Mouse (Mus musculus): Measurements from ENCODE around the gene Trip4. TPM values are rescaled to one million over a fixed set of nuclear protein-coding genes. Genes with fewer than 3 reads are reported as not detected.
A peak's percentile ranks its signal among the peaks of the same experiment; 100 is the strongest.
"Not testable (repeated sequence)": the region's sequence is repeated elsewhere in the genome, so short reads cannot be mapped to it uniquely, and the experiment has no call there.

The Trip4 gene
- total RNA-seq, 4 experiments from 2014 or later, result 46.5 to 53.5 (median 48.1) TPM

DNA sequence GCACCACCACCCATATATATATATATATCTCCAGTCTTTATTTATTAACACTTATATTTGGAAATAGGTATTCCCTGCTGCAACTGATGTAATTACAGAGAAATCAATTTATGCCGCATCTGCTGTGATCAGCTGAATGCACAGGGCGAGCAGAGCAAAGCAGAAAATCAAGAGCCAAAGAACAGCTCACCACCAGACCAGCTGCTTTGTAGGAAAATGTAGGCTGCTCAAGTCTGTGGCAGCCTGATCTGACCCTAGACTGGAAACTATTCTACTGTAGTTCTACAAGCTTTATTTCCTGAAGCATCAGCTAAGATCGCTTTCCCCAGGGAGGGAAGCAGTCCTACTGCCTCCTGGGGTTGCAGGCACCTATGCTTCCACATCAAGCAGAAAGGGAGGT is 115.1 kb downstream of the Trip4 start:
- no peak for DNase-seq

DNA sequence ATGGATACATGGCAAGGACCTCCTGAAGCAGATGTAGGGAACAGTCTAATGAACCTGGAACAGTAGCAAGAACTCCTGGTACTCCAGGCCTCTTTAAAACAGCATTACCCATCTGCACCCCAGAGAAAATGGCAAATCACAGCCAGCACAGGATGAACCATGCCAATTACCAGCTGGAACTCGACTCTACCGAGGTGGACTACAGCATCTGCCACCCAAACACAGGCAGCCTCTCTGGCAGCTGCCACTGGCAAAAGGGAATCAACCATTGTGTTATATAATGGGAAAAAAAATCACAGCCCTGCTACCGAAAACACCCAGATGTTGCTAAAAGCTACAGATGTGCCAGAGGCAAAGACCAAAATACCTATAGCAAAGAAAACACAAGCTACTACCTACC is 115.5 kb downstream of the Trip4 start:
- DNase-seq, result no peak

DNA sequence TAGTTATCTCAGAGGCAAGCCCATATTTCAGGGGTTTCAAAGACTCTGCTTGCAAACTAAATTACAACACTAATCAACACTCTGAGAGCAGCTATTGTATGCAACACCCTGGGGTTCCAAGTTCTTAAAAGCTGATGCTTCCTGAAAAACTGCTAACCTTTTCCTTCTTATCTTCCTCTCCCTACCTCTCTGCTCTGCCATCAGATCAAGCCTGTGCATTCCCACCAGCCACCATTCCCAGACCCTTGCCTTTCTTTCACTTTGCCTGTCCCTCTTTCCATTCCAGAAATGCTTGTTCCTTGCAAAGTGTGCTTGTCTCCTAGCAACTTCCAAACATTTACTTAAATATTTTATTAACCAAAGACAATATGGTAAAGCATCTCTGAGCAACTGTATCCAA is 116.7 kb downstream of the Trip4 start:
- no peak for DNase-seq

DNA sequence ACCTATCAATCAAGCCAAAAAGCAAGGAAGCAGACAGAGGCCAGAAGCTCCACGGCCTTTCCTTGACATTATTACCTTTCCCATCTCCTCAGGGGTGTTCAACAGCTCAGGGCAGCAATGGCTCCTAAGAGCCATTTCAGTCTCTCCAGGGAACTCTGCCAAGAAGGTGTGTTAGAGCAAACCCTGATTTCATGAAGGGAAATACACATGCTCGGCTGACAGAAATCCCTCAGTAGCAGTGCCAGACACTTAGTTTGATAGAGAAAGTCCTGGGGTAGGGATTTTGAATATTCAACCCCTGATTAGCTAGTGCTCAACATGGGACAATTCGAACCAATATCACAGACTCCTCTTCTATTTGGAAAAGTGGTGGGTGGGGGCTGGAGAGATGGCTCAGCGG is 117.5 kb downstream of the Trip4 start:
- no peak for DNase-seq

DNA sequence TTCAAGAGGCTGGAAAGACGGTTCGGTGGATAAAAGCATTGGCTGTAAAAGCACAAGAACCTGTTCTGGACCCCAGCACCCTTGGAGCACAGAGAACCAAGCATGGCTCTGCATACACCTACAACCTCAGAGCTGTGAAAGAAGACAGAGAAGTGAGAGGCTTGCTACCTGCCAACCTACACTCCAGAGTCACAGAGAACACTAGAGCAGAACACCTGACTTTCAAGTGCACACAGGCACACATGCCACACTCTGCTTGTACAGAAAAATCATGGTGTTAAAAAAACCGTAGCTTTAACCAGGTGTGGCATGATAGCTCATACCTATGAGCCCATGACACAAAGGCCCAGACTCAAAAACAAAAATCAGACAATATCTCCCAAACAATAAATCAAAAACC is 118.8 kb downstream of the Trip4 start:
- DNase-seq, result no peak

DNA sequence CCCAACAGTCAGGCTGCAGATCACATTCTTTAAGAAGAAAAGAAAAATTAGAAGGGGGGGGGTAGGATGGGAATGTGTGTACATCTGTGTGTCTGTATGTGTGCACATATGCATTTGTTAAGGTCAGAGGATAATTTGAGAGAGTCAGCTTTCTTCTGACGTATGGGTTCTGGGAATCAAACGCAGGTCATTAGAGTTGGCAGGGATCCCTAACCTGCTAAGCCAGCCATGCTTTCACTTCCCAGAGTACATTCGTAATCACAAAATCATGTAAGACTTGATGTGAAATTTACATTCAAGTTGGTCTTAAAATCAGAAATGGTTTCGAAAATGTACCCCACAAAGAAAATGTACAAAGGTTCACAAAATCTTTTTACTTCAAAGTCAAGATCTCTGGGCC is 120.0 kb downstream of the Trip4 start:
- DNase-seq, result no peak

DNA sequence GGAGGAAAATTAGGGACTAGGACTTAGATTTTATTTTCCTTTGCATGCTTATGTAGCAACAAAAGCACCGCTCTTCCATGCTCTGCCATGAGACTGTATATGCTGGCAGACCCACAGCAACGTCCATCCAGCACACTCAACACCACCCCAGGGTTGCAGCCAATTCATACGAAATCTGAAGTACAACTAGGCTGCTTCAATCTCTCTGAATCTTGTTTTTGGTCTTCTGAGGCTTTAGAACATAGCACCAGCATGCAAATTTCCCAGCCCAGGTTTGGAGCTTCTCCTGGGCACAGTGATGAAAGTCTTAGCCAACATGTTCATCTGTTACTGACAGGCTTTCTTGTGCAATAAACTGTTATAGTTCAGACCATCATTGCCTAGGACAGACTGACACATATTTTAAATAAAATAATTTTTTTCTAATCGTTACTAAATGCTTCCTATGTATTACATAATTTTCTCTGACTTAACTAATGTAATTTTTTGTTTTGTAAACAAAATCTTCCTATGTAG is 120.7 kb downstream of the Trip4 start:
- no peak for DNase-seq

DNA sequence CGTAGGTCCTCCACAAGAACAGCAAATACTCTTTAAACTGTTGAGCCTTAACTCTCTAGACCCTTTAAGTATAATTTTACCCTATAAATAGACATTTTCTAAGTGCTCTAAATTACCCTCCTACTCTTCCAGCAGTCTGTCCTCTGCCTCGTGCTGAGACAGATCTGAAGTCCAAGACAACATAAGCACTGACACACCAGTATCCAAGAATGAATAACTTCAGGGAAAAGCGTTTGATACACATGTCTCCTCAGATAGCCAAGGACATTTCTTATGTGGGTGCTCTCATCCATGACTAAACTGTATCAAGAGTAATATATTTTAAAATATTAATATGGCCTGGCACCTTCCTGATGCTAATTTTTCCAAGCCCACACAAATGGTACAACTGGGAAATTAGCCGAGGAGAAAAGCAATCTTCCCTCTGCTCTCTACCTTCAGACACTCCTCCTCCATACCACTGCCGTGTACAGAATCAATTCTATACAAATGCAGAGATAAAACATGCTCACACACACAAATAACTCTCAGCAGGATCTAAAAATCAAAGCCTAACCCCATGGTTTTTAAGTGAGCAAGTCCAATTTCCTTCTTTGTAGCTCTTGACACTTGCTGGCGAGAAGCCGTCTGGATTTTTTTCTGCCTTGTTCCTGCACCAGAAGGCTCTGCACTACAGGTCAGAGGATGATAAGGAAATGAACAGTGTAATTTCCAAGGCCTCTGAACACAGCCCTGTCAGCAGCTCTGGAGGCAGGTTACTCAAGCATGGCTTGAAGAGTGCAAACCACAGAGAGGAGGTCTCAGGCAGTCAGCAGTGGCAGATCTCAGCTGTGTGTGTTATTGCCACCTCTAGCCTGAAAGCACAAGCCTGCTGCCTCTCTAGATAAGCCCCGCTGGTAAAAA is 121.5 kb downstream of the Trip4 start:
- peak; percentile 48 for DNase-seq

DNA sequence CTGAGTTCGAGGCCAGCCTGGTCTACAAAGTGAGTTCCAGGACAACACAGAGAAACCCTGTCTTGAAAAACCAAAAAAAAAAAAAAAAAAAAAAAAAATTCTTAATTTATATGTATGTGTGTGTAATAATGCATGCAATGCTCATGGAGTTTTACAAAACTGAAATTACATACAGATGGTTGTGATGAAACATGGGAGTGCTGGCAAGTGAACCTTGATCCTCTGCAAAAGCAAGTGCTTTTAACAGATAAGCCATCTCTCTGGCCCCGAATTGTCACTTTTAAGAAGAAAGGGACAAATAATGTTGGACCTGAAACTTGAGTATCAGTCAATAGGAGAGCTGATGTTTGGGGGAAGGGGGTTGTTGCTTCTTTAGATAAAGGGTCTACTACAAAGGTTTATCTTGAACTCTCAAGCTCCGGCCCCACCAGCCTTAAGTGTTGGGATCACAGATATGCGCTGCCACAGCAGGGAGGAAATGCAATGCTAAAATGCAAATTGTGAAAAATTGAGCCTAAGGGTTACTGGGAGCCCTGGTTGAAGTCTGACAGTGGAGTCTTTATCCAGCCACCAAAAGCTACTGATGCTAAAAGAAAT is 122.7 kb downstream of the Trip4 start:
- DNase-seq, result no peak

DNA sequence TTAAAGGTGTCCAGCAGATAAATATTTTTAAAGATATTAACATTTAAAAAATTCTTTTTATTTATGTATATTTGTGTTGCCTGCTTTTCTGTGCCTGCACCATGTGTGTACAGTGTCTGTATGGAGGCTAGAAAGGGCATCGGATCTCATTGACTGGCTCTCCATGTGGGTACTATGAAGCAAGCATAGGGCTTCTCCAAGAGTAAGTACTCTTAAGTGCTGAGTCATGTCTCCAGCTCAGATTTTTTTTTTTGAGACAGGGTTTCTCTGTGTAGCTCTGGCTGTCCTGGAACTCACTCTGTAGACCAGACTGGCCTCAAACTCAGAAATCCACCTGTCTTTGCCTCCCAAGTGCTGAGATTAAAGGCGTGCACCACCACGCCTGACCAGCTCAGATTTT is 129.0 kb downstream of the Trip4 start:
- not testable (repeated sequence) for DNase-seq

Other genes with a start within 250 kb of the Trip4 start
- 100 to 1,000 TPM; 138 to 203 (median 175) TPM for gene Oaz2, start 240.8 kb downstream of the Trip4 start, total RNA-seq (2022)
- gene Zfp609, start 81.2 kb downstream of the Trip4 start, total RNA-seq (2022), result 10 to 100 TPM; 23.8 to 33.5 (median 28.4) TPM
- under 1 TPM; 0.61 to 0.97 (median 0.90) TPM for gene Pclaf, start 18.6 kb downstream of the Trip4 start, total RNA-seq (2022)
- 10 to 100 TPM; 17.0 to 32.9 (median 26.0) TPM for gene Csnk1g1, start 130 bp upstream of the Trip4 start, total RNA-seq (2022)
- 100 to 1,000 TPM; 295 to 314 (median 303) TPM for gene Ppib, start 151.4 kb upstream of the Trip4 start, total RNA-seq (2022)
- 1 to 10 TPM in 1 of 4 experiments, under 1 TPM in 3; 0.09 to 1.1 (median 0.60) TPM for gene Snx22, start 160.9 kb upstream of the Trip4 start, total RNA-seq (2022)
- 100 to 1,000 TPM; 116 to 172 (median 143) TPM for gene Snx1, start 217.8 kb upstream of the Trip4 start, total RNA-seq (2022)
- 10 to 100 TPM; 63.2 to 79.3 (median 71.1) TPM for gene Ciao2a, start 217.8 kb upstream of the Trip4 start, total RNA-seq (2022)
- 1 to 10 TPM; 6.2 to 9.0 (median 8.1) TPM for gene Dapk2, start 249.4 kb upstream of the Trip4 start, total RNA-seq (2022)